Mouse (Mus musculus) small intestine, adult 2 months (tissue): Measurements from ENCODE around the gene Ncam1.

Experiments
- CTCF ChIP-seq: fragments of 200-500 bp; IDR thresholded peaks from 2 replicates; pipeline ENCODE4 v1.5.1; 2012; ENCODE audit warnings: low read depth, mild to moderate bottlenecking, control low read depth, inconsistent platforms, low read length, moderate library complexity, mixed read lengths; ENCODE audit not compliant: insufficient replicate concordance, insufficient read length; ENCODE audit errors: extremely low read depth
- POLR2A ChIP-seq: fragments of 200-500 bp; IDR thresholded peaks from 2 replicates; pipeline ENCODE4 v1.6.1; 2012; ENCODE audit warnings: low read depth, mild to moderate bottlenecking, control low read depth, inconsistent platforms, low read length, moderate library complexity

GRCm38 (mm10) chr9:49528943-49529342, 269.8 kb downstream of the Ncam1 start:
- TF ChIP-seq CTCF: no peak
- no peak for TF ChIP-seq POLR2A
